Comparison of ENCODE assay signal across 8 mouse cellular contexts in genomic region chr6:34475974-34476794, GRCm38 (mm10). TPM values are rescaled to one million over a fixed set of nuclear protein-coding genes. Genes with fewer than 3 reads are reported as not detected.
DNase-seq lines count a peak whose midpoint lies in the region; ATAC-seq and TF ChIP-seq lines count a peak whose summit lies in the region.

Bpgm (plus strand) TSS chr6:34476207.

- no peak for TF ChIP-seq CTCF in gastrocnemius, adult 2 months (IDR thresholded peaks at IDR 0.05)
- no peak for TF ChIP-seq CTCF in hindbrain, postnatal 0 days (IDR thresholded peaks at IDR 0.05; ENCODE audit: low read depth)
- TF ChIP-seq CTCF in left cerebral cortex, adult 2 months (IDR thresholded peaks at IDR 0.05): no peak

- peak within 1 kb of the TSS; percentile 91 for H3K27ac ChIP-seq in gastrocnemius, adult 2 months
- peak within 1 kb of the TSS; percentile 76 for H3K27ac ChIP-seq in hindbrain, postnatal 0 days
- peak within 1 kb of the TSS; percentile 87 for H3K27ac ChIP-seq in left cerebral cortex, adult 2 months

- H3K9ac ChIP-seq in hindbrain, postnatal 0 days (replicated peaks; ENCODE audit: low read length): peak within 1 kb of the TSS; percentile 63

- peaks cover 15% of the 10 kb centered on the region; the same call in 1 of the 2 replicates for H3K4me1 ChIP-seq in hindbrain, postnatal 0 days (ENCODE audit: insufficient read depth, low read length)

- no peaks in the 10 kb centered on the region for H3K36me3 ChIP-seq in hindbrain, postnatal 0 days (ENCODE audit: insufficient read depth, low read length)

- H3K27me3 ChIP-seq in hindbrain, postnatal 0 days (ENCODE audit: insufficient read depth, low read length): no peaks in the 10 kb centered on the region

- 1% methylated on average over 35 of the region's 35 CpGs for WGBS in hindbrain, postnatal 0 days

- H3K4me2 ChIP-seq in hindbrain, postnatal 0 days (ENCODE audit: low read depth, low read length): peak within 1 kb of the TSS; percentile 85

- no peaks in the 10 kb centered on the region for H3K9me3 ChIP-seq in hindbrain, postnatal 0 days (ENCODE audit: low read length)

- peak within 1 kb of the TSS; percentile 86 for H3K4me3 ChIP-seq in gastrocnemius, adult 2 months
- H3K4me3 ChIP-seq in hindbrain, postnatal 0 days (ENCODE audit: low read length): peak within 1 kb of the TSS; percentile 52
- H3K4me3 ChIP-seq in left cerebral cortex, adult 2 months: peak within 1 kb of the TSS; percentile 73

- intact Hi-C loops in gastrocnemius, adult 2 months (cut with DNase I): no loop called here
- intact Hi-C loops in left cerebral cortex, adult 2 months (cut with DNase I): no loop called here

- peak; percentile 99 for DNase-seq in ZHBTc4 (ENCODE audit: low read depth, low spot score)
- DNase-seq in gastrocnemius, adult 2 months: peak; percentile 98
- peak; percentile 98 for DNase-seq in hindbrain, postnatal 0 days (ENCODE audit: low spot score)
- peak; percentile 99 to 100 for DNase-seq in left cerebral cortex, adult 2 months (ENCODE audit: extremely low spot score in 1 of 2, low spot score in 2 of 2)
- peak; percentile 100 for DNase-seq in right cerebral cortex, adult 2 months (ENCODE audit: low spot score in 2 of 2)
- DNase-seq in urinary bladder, postnatal 14 days (ENCODE audit: low spot score): peak; percentile 98

- ATAC-seq in common myeloid progenitor, adult 5-6 weeks (replicated peaks; ENCODE audit: low read depth, poor library complexity, severe bottlenecking): peak; percentile 96
- peak; percentile 99 for ATAC-seq in hindbrain, postnatal 0 days
- peak; percentile 96 for ATAC-seq in megakaryocyte, adult 5-6 weeks (ENCODE audit: poor library complexity, severe bottlenecking)

RNA-seq across cellular contexts. Expression of gene Bpgm, which starts in this region (rescaled TPM):
- 26.4 and 27.2 TPM in 2 replicates for total RNA-seq in common myeloid progenitor, adult 5-6 weeks (2017)
- total RNA-seq in gastrocnemius, adult 2 months (2021): 10 to 100 TPM; 87.2 to 92.8 TPM
- total RNA-seq in hindbrain, postnatal 0 days (2014; rRNA removed): 35.5 and 43.2 TPM in 2 replicates
- polyA plus RNA-seq in hindbrain, postnatal 0 days (2015; fragmentation: Nextera tagmentation; extraction: Ambion mirVana): 72.9 and 73.9 TPM in 2 replicates
- 10 to 100 TPM; 56.1 to 58.7 TPM for total RNA-seq in left cerebral cortex, adult 2 months (2021)
- 2.4 and 4.1 TPM in 2 replicates for total RNA-seq in megakaryocyte, adult 5-6 weeks (2015)
- 10.8 and 12.4 TPM in 2 replicates for total RNA-seq in megakaryocyte, adult 5-6 weeks (2017)

Comparison
In these comparisons a context has a peak if more than half of its experiments do, and no peak if none do; other contexts are left out.
1. Peak in every context shown above with its lines: DNase-seq, ATAC-seq, H3K4me3 ChIP-seq and H3K27ac ChIP-seq.